Mouse (Mus musculus) forebrain, embryonic 11.5 days (tissue): ENCODE data around the gene Kif5a. TPM values are rescaled to one million over a fixed set of nuclear protein-coding genes. Genes with fewer than 3 reads are reported as not detected.

Source experiments
- ATAC-seq: fragments of 200-750 bp; cut with Nextera tagmentation; replicated peaks from 2 replicates; pipeline ENCODE4 v1.8.0; 2017; ENCODE audit warnings: moderate TSS enrichment; ENCODE audit not compliant: low FRiP score
- DNase-seq: peaks from one replicate; pipeline ENCODE4 v3.0.0-alpha.2; 2017; ENCODE audit warnings: low spot score
- H3K27ac ChIP-seq: fragments of 300-500 bp; sonication (generic); 2 replicates; pipeline ENCODE4 v1.5.1; 2014; ENCODE audit warnings: low read depth, low read length
- H3K27me3 ChIP-seq: fragments of 300-500 bp; sonication (generic); 2 replicates; pipeline ENCODE4 v1.6.1; 2014; ENCODE audit warnings: mild to moderate bottlenecking, low read length, mixed read lengths; ENCODE audit not compliant: control insufficient read depth, insufficient read depth
- H3K36me3 ChIP-seq: fragments of 300-500 bp; sonication (generic); 2 replicates; pipeline ENCODE4 v1.6.1; 2014; ENCODE audit warnings: mild to moderate bottlenecking, low read length, moderate library complexity, mixed read lengths; ENCODE audit not compliant: control insufficient read depth, insufficient read depth
- H3K4me1 ChIP-seq: fragments of 300-500 bp; sonication (generic); replicated peaks from 2 replicates; pipeline ENCODE4 v1.6.1; 2014; ENCODE audit warnings: low read length, mixed read lengths; ENCODE audit not compliant: control insufficient read depth, insufficient read depth
- H3K4me2 ChIP-seq: fragments of 300-500 bp; sonication (generic); 2 replicates; pipeline ENCODE4 v1.6.1; 2014; ENCODE audit warnings: low read depth, mild to moderate bottlenecking, low read length, moderate library complexity, mixed read lengths; ENCODE audit not compliant: severe bottlenecking
- H3K4me3 ChIP-seq: fragments of 300-500 bp; sonication (generic); 2 replicates; pipeline ENCODE4 v1.5.1; 2014; ENCODE audit warnings: low read depth, low read length
- H3K9ac ChIP-seq: fragments of 300-500 bp; sonication (generic); 2 replicates; pipeline ENCODE4 v1.6.1; 2014; ENCODE audit warnings: low read length
- H3K9me3 ChIP-seq: fragments of 300-500 bp; sonication (generic); 2 replicates; pipeline ENCODE4 v1.6.1; 2016; ENCODE audit warnings: low read length, mixed read lengths; ENCODE audit not compliant: control insufficient read depth
- WGBS: fragments of 180-500 bp; shearing (Covaris S2); extraction: QIAGEN DNeasy Blood & Tissue Kit; methylation state at CpG from one replicate; pipeline ENCODE4 v1.1.7; 2014; 5-methylcytosine and 5-hydroxymethylcytosine counted together
- polyA plus RNA-seq: library from polyadenylated mRNA; unstranded; fragments of >200 nt; fragmentation: Nextera tagmentation; extraction: Ambion mirVana; gene quantifications from 2 replicates; pipeline ENCODE4 v1.2.1, GENCODE M21; 2014

Gene Kif5a
- polyA plus RNA-seq, 1 experiment from 2014 or later: 23.6 TPM

- Histone ChIP-seq H3K27me3 (no peaks in the 10 kb centered on the region), H3K4me2 (no peak overlapping the region), H3K4me1 (peaks cover 9% of the 10 kb centered on the region), H3K36me3 (peaks cover 6% of the 10 kb centered on the region; the same call in 1 of the 2 replicates), H3K9ac (no peak overlapping the region), H3K9me3 (no peaks in the 10 kb centered on the region), H3K27ac (no peak overlapping the region), H3K4me3 (no peak overlapping the region)
- 64% methylated on average over 1 of the region's 1 CpGs for WGBS
- ATAC-seq (no peak), DNase-seq (no peak)
Measured at GRCm38 (mm10) chr10:127186451-127186850, 76.7 kb downstream of the Kif5a start.

DNA sequence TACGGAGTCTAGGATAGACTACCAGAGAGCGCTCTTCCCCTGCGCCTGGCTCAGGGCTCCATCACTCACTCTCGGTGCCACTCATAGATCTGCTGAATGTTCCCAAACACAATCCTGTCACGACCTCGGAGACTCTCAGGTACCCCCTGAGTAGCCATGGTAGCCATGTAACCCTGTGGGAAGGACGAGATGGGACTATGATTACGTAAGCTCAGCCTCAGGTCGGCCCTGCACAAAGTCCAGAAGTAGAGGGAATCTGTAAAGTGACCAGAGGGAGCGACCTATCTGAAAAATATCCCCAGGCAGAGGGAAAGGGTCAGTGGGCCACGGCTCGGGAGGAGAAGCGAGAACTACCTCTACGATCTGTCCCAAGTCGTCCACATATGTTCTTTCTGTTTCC, 77.6 kb downstream of the Kif5a start:
- peaks cover 9% of the 10 kb centered on the region for H3K27me3 ChIP-seq
- DNase-seq: no peak
- no peaks in the 10 kb centered on the region for H3K9me3 ChIP-seq
- no peak overlapping the region for H3K9ac ChIP-seq
- ATAC-seq: no peak
- H3K27ac ChIP-seq: no peak overlapping the region
- no peak overlapping the region for H3K4me2 ChIP-seq
- no peak overlapping the region for H3K4me3 ChIP-seq
- peaks cover 6% of the 10 kb centered on the region; the same call in 1 of the 2 replicates for H3K36me3 ChIP-seq
- H3K4me1 ChIP-seq: peaks cover 9% of the 10 kb centered on the region
- 86% methylated on average over 15 of the region's 15 CpGs for WGBS

DNA sequence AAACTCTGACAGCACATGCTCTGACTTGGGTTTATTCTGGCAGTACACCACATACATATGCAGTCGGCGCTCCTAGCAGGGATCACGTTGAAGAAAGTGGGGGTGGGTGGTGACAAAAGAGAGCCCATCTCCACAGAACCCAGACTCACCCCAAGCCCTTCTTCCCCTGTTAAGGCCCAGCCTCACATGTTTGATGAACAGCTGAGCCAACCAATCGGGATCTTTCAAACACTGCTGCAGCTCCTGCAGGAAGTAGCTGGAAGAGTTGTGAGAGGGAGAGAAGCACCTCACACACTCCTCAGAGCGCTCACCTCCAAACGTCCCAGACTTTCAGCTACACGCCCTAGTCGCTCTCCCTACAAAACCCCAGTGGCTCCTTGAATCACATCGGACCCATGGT, 78.0 kb downstream of the Kif5a start:
- Histone ChIP-seq H3K4me2 (no peak overlapping the region), H3K27ac (no peak overlapping the region), H3K9me3 (no peaks in the 10 kb centered on the region), H3K27me3 (peaks cover 12% of the 10 kb centered on the region), H3K36me3 (peaks cover 6% of the 10 kb centered on the region; the same call in 1 of the 2 replicates), H3K4me3 (no peak overlapping the region), H3K9ac (no peak overlapping the region), H3K4me1 (peaks cover 9% of the 10 kb centered on the region)
- DNase-seq: peak; percentile 47
- 66% methylated on average over 9 of the region's 9 CpGs for WGBS
- no peak for ATAC-seq

DNA sequence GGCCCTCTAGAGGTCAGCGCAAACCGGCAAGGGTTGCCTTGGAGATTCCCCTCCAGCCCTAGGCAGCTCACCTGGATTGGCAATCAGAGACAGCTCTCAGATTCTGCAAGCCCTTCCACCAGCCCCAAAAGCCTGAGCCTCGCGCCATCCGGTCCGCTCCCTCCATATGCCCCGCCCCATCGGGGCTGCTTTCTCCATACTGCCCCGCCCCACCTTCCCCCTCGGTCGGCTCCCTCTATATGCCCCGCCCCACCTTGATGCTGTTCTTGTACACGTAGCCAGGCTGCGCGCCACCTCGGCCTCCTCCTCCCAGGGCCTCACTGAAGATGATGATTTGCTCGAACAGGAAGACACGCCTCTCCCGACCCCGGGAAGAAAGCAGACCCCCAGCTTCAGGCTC, 79.4 kb downstream of the Kif5a start:
- Histone ChIP-seq H3K9me3 (no peaks in the 10 kb centered on the region), H3K27ac (no peak overlapping the region), H3K36me3 (peaks cover 6% of the 10 kb centered on the region; the same call in 1 of the 2 replicates), H3K9ac (no peak overlapping the region), H3K4me2 (0 out of 2 replicates have a peak overlapping the region, but pooled peaks have one; percentile 0), H3K4me1 (peaks cover 10% of the 10 kb centered on the region), H3K4me3 (no peak overlapping the region), H3K27me3 (peaks cover 25% of the 10 kb centered on the region)
- DNase-seq: peak; percentile 68
- WGBS: 8% methylated on average over 20 of the region's 20 CpGs
- ATAC-seq: no peak

- peaks cover 20% of the 10 kb centered on the region for H3K4me1 ChIP-seq
- WGBS: 87% methylated on average over 4 of the region's 4 CpGs
- no peak for ATAC-seq
- no peak overlapping the region for H3K4me3 ChIP-seq
- H3K4me2 ChIP-seq: no peak overlapping the region
- no peak overlapping the region for H3K9ac ChIP-seq
- H3K27ac ChIP-seq: no peak overlapping the region
- DNase-seq: peak; percentile 44
- H3K36me3 ChIP-seq: peaks cover 6% of the 10 kb centered on the region; the same call in 1 of the 2 replicates
- H3K9me3 ChIP-seq: no peaks in the 10 kb centered on the region
- peaks cover 36% of the 10 kb centered on the region for H3K27me3 ChIP-seq
Measured at GRCm38 (mm10) chr10:127182624-127183023, 80.5 kb downstream of the Kif5a start.

- WGBS: 70% methylated on average over 6 of the region's 6 CpGs
- no peak for ATAC-seq
Measured at GRCm38 (mm10) chr10:127181566-127181965, 81.6 kb downstream of the Kif5a start.

GRCm38 (mm10) chr10:127180695-127181047, 82.5 kb downstream of the Kif5a start:
- DNase-seq: peak; percentile 44

More at GRCm38 (mm10) chr10:127181566-127181965, 81.6 kb downstream of the Kif5a start:
- Histone ChIP-seq H3K9me3 (no peaks in the 10 kb centered on the region), H3K4me2 (no peak overlapping the region), H3K4me3 (no peak overlapping the region), H3K27me3 (peaks cover 43% of the 10 kb centered on the region), H3K27ac (no peak overlapping the region), H3K36me3 (peaks cover 1% of the 10 kb centered on the region; the same call in 1 of the 2 replicates), H3K9ac (no peak overlapping the region), H3K4me1 (peaks cover 20% of the 10 kb centered on the region)
- DNase-seq: no peak

GRCm38 (mm10) chr10:127179871-127180694, 83.1 kb downstream of the Kif5a start, which contains the start of gene Slc26a10:
TSS of gene Slc26a10 (minus strand) at chr10:127180645.
- Histone ChIP-seq H3K4me2 (peak within 1 kb of the TSS; percentile 38; the same call in 1 of the 2 replicates), H3K27me3 (peaks cover 43% of the 10 kb centered on the region), H3K9me3 (no peaks in the 10 kb centered on the region), H3K4me1 (peaks cover 20% of the 10 kb centered on the region), H3K9ac (no peak within 1 kb of the TSS), H3K27ac (no peak within 1 kb of the TSS), H3K4me3 (peak within 1 kb of the TSS; percentile 10; the same call in 1 of the 2 replicates), H3K36me3 (no peaks in the 10 kb centered on the region)
- 1% methylated on average over 34 of the region's 34 CpGs for WGBS
- DNase-seq (peak; percentile 74), ATAC-seq (no peak)

More at GRCm38 (mm10) chr10:127180695-127181047, 82.5 kb downstream of the Kif5a start:
- Histone ChIP-seq H3K9me3 (no peaks in the 10 kb centered on the region), H3K4me1 (peaks cover 20% of the 10 kb centered on the region), H3K9ac (no peak overlapping the region), H3K4me2 (no peak overlapping the region), H3K27ac (no peak overlapping the region), H3K27me3 (peaks cover 43% of the 10 kb centered on the region), H3K4me3 (no peak overlapping the region), H3K36me3 (no peaks in the 10 kb centered on the region)
- no peak for ATAC-seq
- WGBS: 15% methylated on average over 3 of the region's 3 CpGs
